Mouse (Mus musculus) ES-Bruce4 (cell line): ENCODE data around the gene Rora.

Source experiments
- CTCF ChIP-seq: IDR thresholded peaks from one replicate; pipeline ENCODE4 v1.8.1; 2011; ENCODE audit warnings: low read depth, low read length
- EP300 ChIP-seq: IDR thresholded peaks from 2 replicates; pipeline ENCODE4 v1.6.1; 2011; ENCODE audit warnings: low read depth, low read length; ENCODE audit not compliant: insufficient read depth
- POLR2A ChIP-seq: IDR thresholded peaks from one replicate; pipeline ENCODE4 v1.8.1; 2011; ENCODE audit warnings: low read length; ENCODE audit not compliant: insufficient read depth

DNA sequence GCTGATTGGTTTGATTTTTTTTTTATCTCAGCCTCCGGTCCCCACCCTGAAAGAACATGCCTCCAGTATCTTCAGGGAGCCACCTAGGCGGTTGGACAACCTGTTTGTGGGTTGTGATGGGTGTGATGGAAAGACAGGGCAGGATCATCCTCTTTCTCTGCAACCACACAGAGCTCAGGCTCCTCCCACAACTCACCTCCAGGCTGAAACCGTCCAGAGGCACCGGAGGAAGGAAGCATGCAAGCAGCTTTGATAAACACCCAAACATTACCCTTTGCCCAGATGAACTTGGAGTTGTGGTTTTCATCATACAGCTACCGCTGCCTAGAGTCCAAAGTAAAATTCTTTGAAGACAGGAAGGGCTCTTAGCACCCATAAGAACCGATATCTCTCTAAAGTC is 520.5 kb downstream of the Rora start:
- no peak for TF ChIP-seq CTCF
- no peak for TF ChIP-seq EP300
- TF ChIP-seq POLR2A: no peak
